Mouse (Mus musculus): ENCODE data around the gene Pnma1.

Gene Pnma1

GRCm38 (mm10) chr12:84152352-84153190 lies 4.3 kb upstream of the Pnma1 start:
- peak; percentile 54 for DNase-seq

- peak; percentile 11 for DNase-seq
These were observed 3.6 kb upstream of the Pnma1 start for GRCm38 (mm10) chr12:84151911-84152310.

- DNase-seq: peak; percentile 46
These were observed 2.7 kb upstream of the Pnma1 start for GRCm38 (mm10) chr12:84150976-84151375.

- peak; percentile 23 for DNase-seq
These were observed 1.7 kb upstream of the Pnma1 start for GRCm38 (mm10) chr12:84149971-84150370.

GRCm38 (mm10) chr12:84148622-84149012 lies 328 bp upstream of the Pnma1 start:
- no peak for DNase-seq

- DNase-seq: no peak
These were observed 5.8 kb downstream of the Pnma1 start for GRCm38 (mm10) chr12:84142281-84143050.

- DNase-seq: no peak
These were observed 7.0 kb downstream of the Pnma1 start for GRCm38 (mm10) chr12:84141271-84141670.

- DNase-seq: no peak
These were observed 8.2 kb downstream of the Pnma1 start for GRCm38 (mm10) chr12:84140135-84140534.

GRCm38 (mm10) chr12:84137131-84137530 lies 11.2 kb downstream of the Pnma1 start:
- DNase-seq: no peak

- no peak for DNase-seq
These were observed 16.0 kb downstream of the Pnma1 start for GRCm38 (mm10) chr12:84132265-84132664.

GRCm38 (mm10) chr12:84129931-84130330 lies 18.4 kb downstream of the Pnma1 start:
- no peak for DNase-seq

- DNase-seq: no peak
These were observed 19.7 kb downstream of the Pnma1 start for GRCm38 (mm10) chr12:84128576-84128975.

GRCm38 (mm10) chr12:84126899-84127298 lies 21.4 kb downstream of the Pnma1 start:
- no peak for DNase-seq

- no peak for DNase-seq
These were observed 22.4 kb downstream of the Pnma1 start for GRCm38 (mm10) chr12:84125892-84126291.

GRCm38 (mm10) chr12:84119584-84119983 lies 28.7 kb downstream of the Pnma1 start:
- DNase-seq: no peak

- DNase-seq: peak; percentile 87
These were observed 33.9 kb downstream of the Pnma1 start, which contains the start of gene Dnal1 for GRCm38 (mm10) chr12:84114153-84114994. Gene Dnal1 (plus strand): TSS chr12:84114366.

GRCm38 (mm10) chr12:84113676-84114075 lies 34.6 kb downstream of the Pnma1 start:
- no peak for DNase-seq

- DNase-seq: no peak
These were observed 37.5 kb downstream of the Pnma1 start for GRCm38 (mm10) chr12:84110814-84111213.

GRCm38 (mm10) chr12:84109924-84110323 lies 38.4 kb downstream of the Pnma1 start:
- DNase-seq: no peak

GRCm38 (mm10) chr12:84107692-84108091 lies 40.6 kb downstream of the Pnma1 start:
- DNase-seq: no peak

- DNase-seq: no peak
These were observed 41.3 kb downstream of the Pnma1 start for GRCm38 (mm10) chr12:84107012-84107411.

- no peak for DNase-seq
These were observed 46.8 kb downstream of the Pnma1 start for GRCm38 (mm10) chr12:84101493-84101845.

Measured in cerebellum, adult 9-10 months (tissue).